Mouse (Mus musculus): ENCODE data around the gene Hsd3b5.
"Not testable (repeated sequence)": the region's sequence is repeated elsewhere in the genome, so short reads cannot be mapped to it uniquely, and the experiment has no call there.

Gene Hsd3b5

DNA sequence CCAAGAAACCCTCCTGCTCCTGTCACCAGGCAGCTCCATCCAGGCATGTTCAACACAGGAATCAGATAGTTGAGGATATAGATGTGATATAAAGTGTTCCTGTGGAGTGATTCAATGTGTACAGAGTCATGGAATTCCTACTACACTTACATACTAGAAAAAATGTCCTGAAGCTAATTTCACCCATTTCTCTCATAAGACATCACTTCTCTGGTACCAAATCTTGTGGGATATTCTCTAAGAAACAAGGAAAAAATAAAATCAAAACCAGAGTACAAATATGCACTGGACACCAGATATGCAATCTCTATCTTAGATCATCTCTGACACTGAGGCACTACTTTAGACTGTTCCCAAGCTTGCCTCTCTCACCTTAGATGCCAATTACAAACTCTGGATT lies at the start of gene Hsd3b5:
Hsd3b5 (minus strand) TSS at position 101 of the 400 bp plus-strand sequence.
- DNase-seq (ENCODE audit: extremely low read depth, insufficient read length, low spot score): no peak

DNA sequence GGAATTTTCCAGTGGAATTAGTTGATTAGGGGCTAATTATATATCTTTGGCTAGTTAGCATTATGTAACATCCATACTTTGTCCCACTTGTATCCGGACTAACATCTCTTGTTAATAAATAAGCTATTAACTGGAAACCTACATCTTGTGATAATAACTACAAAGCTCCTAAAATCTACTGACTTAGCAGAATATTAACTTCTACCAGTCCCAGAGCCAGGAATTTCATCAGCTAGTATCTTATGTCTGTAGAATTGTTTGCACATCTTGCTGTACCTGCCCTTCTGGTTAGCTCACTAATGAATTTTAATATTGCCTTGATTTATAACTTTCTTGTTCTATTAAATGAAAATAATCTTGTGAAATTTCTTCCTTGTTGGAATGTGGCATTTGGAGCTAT lies 5.1 kb upstream of the Hsd3b5 start:
- no peak for DNase-seq (ENCODE audit: extremely low read depth, insufficient read length, low spot score)

DNA sequence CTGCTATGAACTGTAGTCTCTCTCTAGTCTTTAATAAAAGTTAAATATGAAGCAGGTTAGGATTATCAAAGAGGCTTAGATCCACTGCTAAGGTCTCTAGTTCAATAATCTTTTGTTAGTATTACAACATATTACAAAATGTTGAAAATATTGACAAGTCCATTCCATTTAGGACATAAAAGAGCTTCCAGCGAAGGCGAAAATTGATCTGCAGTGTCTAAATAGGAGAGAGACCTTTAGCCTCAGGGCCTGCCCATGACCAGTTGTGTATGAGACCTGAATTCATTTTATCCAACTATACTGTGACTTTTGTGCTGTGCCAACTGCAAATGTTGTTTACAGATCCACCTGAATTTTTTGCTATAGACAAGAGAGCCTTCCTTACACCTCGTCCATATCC lies 419 bp downstream of the Hsd3b5 start:
- DNase-seq (ENCODE audit: extremely low read depth, insufficient read length, low spot score): no peak

DNA sequence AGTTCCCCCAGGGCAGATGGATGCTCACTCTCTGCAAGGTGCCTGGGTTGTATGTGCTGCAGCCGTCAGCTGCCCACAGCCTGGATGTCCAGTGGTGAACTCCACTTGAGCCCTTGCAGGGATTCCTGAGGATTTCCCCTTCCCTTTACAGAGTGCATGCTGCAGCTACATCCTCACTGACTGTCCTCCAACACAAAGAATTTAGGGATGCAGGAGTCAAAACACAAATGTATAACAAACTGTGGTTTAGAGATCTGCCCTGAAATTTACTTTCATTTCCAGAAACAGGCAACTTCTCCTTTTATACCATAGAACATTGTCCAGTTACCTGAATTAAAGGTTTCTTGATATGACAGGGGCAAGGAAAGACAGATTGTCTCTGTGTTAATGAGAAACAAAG lies 13.3 kb downstream of the Hsd3b5 start:
- not testable (repeated sequence) for DNase-seq (ENCODE audit: extremely low read depth, insufficient read length, low spot score)

DNA sequence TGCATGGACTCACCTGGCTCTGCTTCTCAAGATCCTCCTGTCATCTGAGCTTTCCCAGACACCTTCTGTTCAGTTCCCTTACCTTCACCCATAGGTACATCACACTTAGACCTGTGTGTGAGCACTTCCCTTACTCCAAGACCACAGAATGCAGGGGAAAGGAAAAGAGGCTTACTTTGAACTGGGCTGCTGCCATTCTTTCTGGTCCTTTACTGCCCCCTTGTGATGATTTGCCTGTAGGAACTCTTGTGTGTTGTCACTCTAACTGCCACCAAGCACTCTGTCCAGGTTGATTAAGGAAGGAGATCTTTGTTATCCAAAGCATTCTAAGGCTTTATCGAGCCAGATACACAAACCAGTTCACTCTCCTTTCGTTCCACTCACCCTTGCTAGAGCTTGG lies 13.8 kb downstream of the Hsd3b5 start:
- DNase-seq (ENCODE audit: extremely low read depth, insufficient read length, low spot score): not testable (repeated sequence)

DNA sequence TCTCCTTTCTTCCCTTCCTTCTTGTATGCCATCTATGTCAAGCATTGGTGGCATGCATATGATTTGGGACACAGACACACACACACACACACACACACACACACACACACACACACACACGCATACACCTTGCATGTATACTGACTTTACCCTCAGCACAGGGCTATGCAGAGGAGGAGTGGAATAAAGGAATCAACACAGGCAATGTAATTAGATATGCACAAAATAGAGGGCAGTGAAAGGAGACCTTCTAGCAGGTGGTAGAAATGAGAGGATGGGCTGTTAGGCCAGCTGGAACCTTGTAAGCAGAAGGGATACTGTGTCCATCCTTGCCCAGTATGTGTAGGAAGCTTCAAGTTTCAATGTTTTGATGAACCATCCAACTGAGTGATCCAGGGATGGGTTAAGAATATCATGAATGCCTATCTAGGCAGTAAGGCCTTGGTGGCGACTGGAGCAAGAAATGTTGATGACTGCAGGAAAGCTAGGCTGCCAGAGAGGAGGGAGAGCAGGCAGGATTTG lies 15.6 kb downstream of the Hsd3b5 start:
- not testable (repeated sequence) for DNase-seq (ENCODE audit: extremely low read depth, insufficient read length, low spot score)

DNA sequence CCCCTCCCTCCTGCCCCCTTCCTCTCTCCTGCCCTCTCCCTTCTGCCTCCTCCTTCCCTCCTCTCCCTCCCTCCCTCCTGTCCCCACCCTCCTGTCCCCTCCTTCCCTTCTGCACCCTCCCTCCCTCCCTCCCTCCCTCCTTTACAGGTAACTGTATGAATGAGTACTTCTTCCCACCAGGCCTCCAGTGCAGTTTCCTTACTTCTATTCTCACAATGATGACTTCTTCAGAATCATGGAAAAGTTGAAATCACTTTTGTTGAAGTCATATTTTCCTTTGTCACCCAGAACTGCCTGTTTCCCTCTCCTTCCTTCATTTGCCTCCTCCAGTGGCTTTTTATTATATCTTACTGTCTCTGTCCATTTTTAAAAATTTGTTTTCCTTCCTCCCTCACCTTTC lies 16.1 kb downstream of the Hsd3b5 start:
- no peak for DNase-seq (ENCODE audit: extremely low read depth, insufficient read length, low spot score)

DNA sequence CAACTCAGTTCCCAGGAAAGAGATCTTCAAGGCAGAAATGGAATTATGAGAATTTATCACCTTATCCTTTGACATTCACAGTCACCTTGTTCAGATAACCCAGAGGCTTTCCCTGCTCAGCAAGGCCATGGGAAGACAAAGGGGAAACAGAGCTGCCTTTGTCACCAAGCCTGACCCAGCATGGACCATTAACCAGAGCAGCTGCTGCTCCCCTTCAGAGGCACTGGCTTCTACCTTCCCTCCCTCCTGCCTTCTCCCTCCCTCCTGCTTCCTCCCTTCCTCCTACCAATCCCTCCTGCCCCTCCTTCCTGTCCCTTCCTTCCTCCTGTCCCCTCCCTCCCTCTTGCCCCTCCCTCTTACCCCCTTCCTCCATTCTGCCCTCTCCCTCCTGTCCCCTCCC lies 16.5 kb downstream of the Hsd3b5 start:
- DNase-seq (ENCODE audit: extremely low read depth, insufficient read length, low spot score): not testable (repeated sequence)

DNA sequence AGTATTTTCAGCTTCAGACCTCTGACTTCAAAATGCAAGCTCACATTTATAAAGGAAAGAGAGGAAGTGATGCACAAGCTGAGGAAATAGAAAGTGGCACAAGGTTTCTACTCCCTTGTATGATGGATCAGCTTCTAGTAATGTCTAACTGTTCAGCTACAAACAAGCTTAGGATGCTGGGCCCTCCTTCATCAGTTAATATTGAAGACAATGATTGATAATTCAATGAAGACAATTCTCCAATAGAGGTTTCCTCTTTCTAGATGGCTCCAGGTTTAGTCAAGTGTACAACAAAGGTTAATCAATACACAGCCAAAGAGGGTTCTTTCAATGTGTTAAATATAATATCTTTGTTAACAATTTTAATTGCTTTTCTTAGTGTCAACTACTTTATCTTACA lies 41.3 kb downstream of the Hsd3b5 start, which contains the start of gene Gm10681:
Gm10681 (minus strand) TSS at position 101 of the 400 bp plus-strand sequence.
- no peak for DNase-seq (ENCODE audit: extremely low read depth, insufficient read length, low spot score)

DNA sequence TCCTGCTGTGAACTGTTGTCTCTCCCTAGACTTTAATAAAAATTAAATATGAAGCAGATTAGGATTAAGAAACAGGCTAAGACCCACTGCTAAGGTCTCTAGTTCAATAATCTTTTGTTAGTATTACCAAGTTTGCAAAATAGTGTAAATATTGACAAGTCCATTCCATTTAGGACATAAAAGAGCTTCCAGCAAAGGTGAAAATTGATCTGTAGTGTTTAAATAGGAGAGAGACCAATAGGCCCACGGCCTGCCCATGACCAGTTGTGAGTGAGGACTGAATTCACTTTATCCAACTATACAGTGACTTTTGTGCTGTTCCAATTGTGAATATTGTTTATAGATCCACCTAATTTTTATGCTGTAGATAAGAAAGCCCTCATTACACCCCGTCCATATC lies 42.3 kb downstream of the Hsd3b5 start:
- no peak for DNase-seq (ENCODE audit: extremely low read depth, insufficient read length, low spot score)

DNA sequence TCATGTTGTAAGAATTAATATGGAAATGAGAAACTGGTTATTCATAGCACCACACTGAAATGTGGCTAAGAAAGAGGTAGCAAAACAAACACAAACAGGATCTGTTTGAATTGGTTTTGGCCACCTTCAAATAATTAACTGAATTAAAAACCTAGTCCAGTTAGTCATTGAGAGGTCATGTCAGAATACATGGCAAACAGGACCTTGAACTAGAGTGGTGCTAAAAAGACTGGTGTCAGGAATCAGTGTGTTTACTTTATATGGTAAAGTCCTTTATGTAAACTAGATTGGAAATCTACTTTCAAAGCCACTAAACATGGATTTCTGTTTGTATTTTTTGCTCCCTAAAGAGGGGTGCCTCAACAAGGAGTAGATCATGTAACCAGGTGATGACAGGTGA lies 47.4 kb downstream of the Hsd3b5 start:
- not testable (repeated sequence) for DNase-seq (ENCODE audit: extremely low read depth, insufficient read length, low spot score)

DNA sequence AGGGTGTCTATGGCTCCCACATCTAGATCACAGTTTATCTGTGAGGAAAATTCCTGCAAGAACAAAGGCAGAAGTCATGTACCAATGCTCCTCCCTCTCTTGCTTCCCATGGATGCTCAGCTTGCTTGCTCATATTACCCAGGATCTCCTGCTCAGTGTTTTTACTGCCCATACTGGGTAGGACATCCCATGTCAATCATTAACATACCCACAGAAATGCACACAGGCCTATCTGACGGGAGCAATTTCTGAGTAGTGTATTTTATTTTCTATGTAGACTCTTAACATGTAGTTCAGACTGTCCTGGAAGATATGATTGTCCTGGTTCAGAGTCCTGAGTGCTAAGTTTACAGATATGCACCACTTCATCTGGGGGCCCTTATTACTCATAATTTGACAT lies 47.9 kb downstream of the Hsd3b5 start:
- DNase-seq (ENCODE audit: extremely low read depth, insufficient read length, low spot score): not testable (repeated sequence)

DNA sequence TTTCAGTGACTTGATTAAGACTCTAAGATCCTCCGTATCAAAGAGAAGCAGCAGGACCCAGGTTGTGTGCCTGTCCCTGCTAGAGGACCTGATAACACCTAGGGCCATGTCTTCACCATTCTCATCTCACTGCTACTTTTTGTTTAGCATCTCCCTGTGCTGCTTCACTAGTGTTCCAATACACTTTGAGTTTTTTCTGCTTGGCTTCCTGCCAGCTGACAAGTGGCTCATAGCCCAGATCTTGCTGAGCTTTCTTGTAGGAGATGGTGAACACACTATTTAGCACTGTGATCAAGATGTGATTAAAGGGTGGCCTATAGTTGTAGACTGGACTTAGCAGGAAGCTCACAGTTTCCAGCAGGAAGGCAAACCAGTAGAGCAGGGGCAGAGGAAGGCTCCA lies 49.0 kb downstream of the Hsd3b5 start:
- DNase-seq (ENCODE audit: extremely low read depth, insufficient read length, low spot score): not testable (repeated sequence)
